Mouse (Mus musculus) midbrain, embryonic 14.5 days (tissue): Measurements from ENCODE around the gene Dpep3. TPM values are rescaled to one million over a fixed set of nuclear protein-coding genes. Genes with fewer than 3 reads are reported as not detected.

ENCODE experiments used
- ATAC-seq: fragments of 200-750 bp; cut with Nextera tagmentation; 2 replicates; pipeline ENCODE4 v1.8.0; 2017; ENCODE audit warnings: moderate number of reproducible peaks, moderate library complexity; ENCODE audit not compliant: low FRiP score, low TSS enrichment
- DNase-seq: peaks from one replicate; pipeline ENCODE4 v3.0.0-alpha.2; 2015
- H3K27ac ChIP-seq: fragments of 300-500 bp; sonication (generic); replicated peaks from 2 replicates; pipeline ENCODE4 v1.5.1; 2014; ENCODE audit warnings: mild to moderate bottlenecking, low read depth, low read length, moderate library complexity
- H3K27me3 ChIP-seq: fragments of 300-500 bp; sonication (generic); 2 replicates; pipeline ENCODE4 v1.6.1; 2014; ENCODE audit warnings: low read length, control low read depth, mixed read lengths; ENCODE audit not compliant: control insufficient read depth, insufficient read depth
- H3K36me3 ChIP-seq: fragments of 300-500 bp; sonication (generic); 2 replicates; pipeline ENCODE4 v1.6.1; 2014; ENCODE audit warnings: low read length, control low read depth; ENCODE audit not compliant: control insufficient read depth, insufficient read depth
- H3K4me1 ChIP-seq: fragments of 300-500 bp; sonication (generic); 2 replicates; pipeline ENCODE4 v1.6.1; 2014; ENCODE audit warnings: mild to moderate bottlenecking, antibody characterized with exemption, low read length, control low read depth; ENCODE audit not compliant: control insufficient read depth, insufficient read depth
- H3K4me2 ChIP-seq: fragments of 300-500 bp; sonication (generic); 2 replicates; pipeline ENCODE4 v1.6.1; 2014; ENCODE audit warnings: mild to moderate bottlenecking, low read length, moderate library complexity
- H3K4me3 ChIP-seq: fragments of 300-500 bp; sonication (generic); replicated peaks from 2 replicates; pipeline ENCODE4 v1.5.1; 2014; ENCODE audit warnings: low read depth, low read length
- H3K9ac ChIP-seq: fragments of 300-500 bp; sonication (generic); replicated peaks from 2 replicates; pipeline ENCODE4 v1.6.1; 2014; ENCODE audit warnings: mild to moderate bottlenecking, low read length, moderate library complexity
- H3K9me3 ChIP-seq: fragments of 300-500 bp; sonication (generic); 2 replicates; pipeline ENCODE4 v1.6.1; 2016; ENCODE audit warnings: low read length, control low read depth, mixed read lengths; ENCODE audit not compliant: control insufficient read depth
- WGBS: fragments of 180-500 bp; shearing (Covaris S2); extraction: QIAGEN DNeasy Blood & Tissue Kit; methylation state at CpG from one replicate; pipeline ENCODE4 v1.1.7; 2014; 5-methylcytosine and 5-hydroxymethylcytosine counted together
- polyA plus RNA-seq: library from polyadenylated mRNA; unstranded; fragments of >200 nt; fragmentation: Nextera tagmentation; extraction: Ambion mirVana; gene quantifications from 2 replicates; pipeline ENCODE4 v1.2.1, GENCODE M21; 2014

Dpep3 gene
- polyA plus RNA-seq, 1 experiment from 2014 or later, result not detected

- Histone ChIP-seq H3K9me3 (no peaks in the 10 kb centered on the region), H3K4me2 (no peak overlapping the region), H3K4me1 (peaks cover 12% of the 10 kb centered on the region), H3K4me3 (no peak overlapping the region), H3K27ac (no peak overlapping the region), H3K36me3 (0 out of 2 replicates have a peak, but pooled peaks cover 2% of the 10 kb centered on the region), H3K9ac (no peak overlapping the region), H3K27me3 (no peaks in the 10 kb centered on the region)
- ATAC-seq, result no peak
- WGBS, result 81% methylated on average over 3 of the region's 3 CpGs
- DNase-seq, result no peak
Measured at GRCm38 (mm10) chr8:106007135-106007534, 27.9 kb upstream of the Dpep3 start.

- H3K27ac ChIP-seq, result no peak overlapping the region
- H3K36me3 ChIP-seq, result 0 out of 2 replicates have a peak, but pooled peaks cover 2% of the 10 kb centered on the region
- H3K9me3 ChIP-seq, result no peaks in the 10 kb centered on the region
- no peak overlapping the region for H3K4me2 ChIP-seq
- DNase-seq (no peak), ATAC-seq (no peak)
- H3K27me3 ChIP-seq, result no peaks in the 10 kb centered on the region
- H3K4me1 ChIP-seq, result peaks cover 8% of the 10 kb centered on the region
- no peak overlapping the region for H3K4me3 ChIP-seq
- no peak overlapping the region for H3K9ac ChIP-seq
- WGBS, result 86% methylated on average over 4 of the region's 4 CpGs
Measured at GRCm38 (mm10) chr8:106006413-106006812, 27.2 kb upstream of the Dpep3 start.

DNA sequence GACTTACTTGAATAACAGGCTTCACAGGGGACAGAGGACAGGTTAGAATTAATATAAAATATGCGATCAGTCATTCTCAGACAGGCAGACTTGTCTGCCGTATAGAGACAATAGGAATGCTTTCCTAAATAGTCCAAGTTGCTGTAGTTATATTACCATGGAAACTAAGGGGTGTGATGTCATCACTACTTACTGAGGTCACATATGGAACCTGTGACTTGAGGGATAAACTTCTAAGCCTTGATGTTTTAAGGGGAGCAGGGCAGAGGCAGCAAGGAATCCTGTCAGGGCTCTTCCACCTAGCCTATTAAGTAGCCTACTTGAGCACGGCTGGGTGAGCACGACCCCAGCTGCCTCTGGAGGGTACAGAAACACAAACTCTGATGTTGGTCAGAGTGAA, 26.6 kb upstream of the Dpep3 start, which contains the start of gene Dpep2nb:
Gene Dpep2nb, minus strand, starts transcription at position 101 of the 400 bp plus-strand sequence.
- H3K27ac ChIP-seq, result no peak within 1 kb of the TSS
- H3K9ac ChIP-seq, result no peak within 1 kb of the TSS
- DNase-seq, result no peak
- H3K36me3 ChIP-seq, result 0 out of 2 replicates have a peak, but pooled peaks cover 2% of the 10 kb centered on the region
- ATAC-seq, result no peak
- WGBS, result 86% methylated on average over 4 of the region's 4 CpGs
- no peaks in the 10 kb centered on the region for H3K9me3 ChIP-seq
- H3K4me1 ChIP-seq, result peaks cover 8% of the 10 kb centered on the region
- H3K4me2 ChIP-seq, result no peak within 1 kb of the TSS
- no peak within 1 kb of the TSS for H3K4me3 ChIP-seq
- H3K27me3 ChIP-seq, result no peaks in the 10 kb centered on the region

DNA sequence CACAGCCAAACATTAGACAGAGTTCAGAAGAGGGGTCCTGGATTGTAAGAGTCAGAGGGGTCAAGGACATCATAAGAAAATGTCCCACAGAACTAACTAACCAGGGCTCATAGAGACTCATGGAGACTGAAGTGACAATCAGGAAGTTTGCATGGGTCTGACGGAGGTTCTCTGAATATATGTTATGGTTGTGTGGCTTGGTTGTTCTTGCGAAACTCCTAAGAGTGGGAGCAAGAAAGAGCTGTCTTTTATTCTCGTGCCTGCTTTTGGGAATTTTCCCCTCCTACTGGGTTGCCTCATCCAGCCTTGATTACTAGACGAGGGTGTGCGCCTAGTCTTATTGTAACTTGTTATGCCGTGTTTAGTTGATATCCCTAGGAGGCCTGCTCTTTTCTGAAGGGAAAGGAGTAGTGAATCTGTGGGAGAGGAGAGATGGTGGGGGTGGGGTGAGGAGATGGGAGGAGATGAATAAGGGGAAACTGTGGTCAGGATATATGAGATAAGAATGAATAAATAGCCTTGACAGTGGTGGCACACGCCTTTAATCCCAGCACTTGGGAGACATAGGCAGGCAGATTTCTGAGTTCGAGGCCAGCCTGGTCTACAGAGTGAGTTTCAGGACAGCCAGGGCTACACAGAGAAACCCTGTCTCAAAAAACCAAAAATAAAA, 25.4 kb upstream of the Dpep3 start:
- Histone ChIP-seq H3K9me3 (no peaks in the 10 kb centered on the region), H3K27me3 (no peaks in the 10 kb centered on the region), H3K4me1 (no peaks in the 10 kb centered on the region), H3K9ac (no peak overlapping the region), H3K4me2 (no peak overlapping the region), H3K27ac (no peak overlapping the region), H3K4me3 (no peak overlapping the region), H3K36me3 (0 out of 2 replicates have a peak, but pooled peaks cover 2% of the 10 kb centered on the region)
- DNase-seq (no peak), ATAC-seq (no peak)
- 79% methylated on average over 8 of the region's 8 CpGs for WGBS

- no peaks in the 10 kb centered on the region for H3K27me3 ChIP-seq
- DNase-seq, result no peak
- WGBS, result 80% methylated on average over 4 of the region's 4 CpGs
- H3K9me3 ChIP-seq, result no peaks in the 10 kb centered on the region
- H3K9ac ChIP-seq, result no peak overlapping the region
- H3K4me3 ChIP-seq, result no peak overlapping the region
- no peaks in the 10 kb centered on the region for H3K4me1 ChIP-seq
- H3K36me3 ChIP-seq, result no peaks in the 10 kb centered on the region
- ATAC-seq, result no peak
- no peak overlapping the region for H3K4me2 ChIP-seq
- H3K27ac ChIP-seq, result no peak overlapping the region
Measured at GRCm38 (mm10) chr8:106001908-106002307, 22.7 kb upstream of the Dpep3 start.

DNA sequence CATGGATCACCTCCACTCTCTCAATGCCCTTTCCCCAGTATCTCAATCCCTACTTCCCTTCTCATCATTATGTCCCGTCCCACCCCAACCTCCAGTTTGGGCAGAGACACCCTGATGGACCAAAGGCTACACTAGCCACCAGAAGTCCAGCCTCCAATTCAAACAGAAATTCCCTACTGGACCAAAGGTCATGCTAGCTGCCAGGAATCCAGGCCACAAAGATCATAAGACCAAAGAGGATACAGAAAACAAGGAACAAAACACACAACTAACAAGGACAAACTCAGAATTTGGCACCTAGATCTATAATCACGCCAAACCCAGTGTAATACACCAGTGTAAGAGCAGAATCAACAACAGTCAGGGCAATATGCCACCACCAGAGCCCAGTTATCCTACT, 19.7 kb upstream of the Dpep3 start:
- H3K27me3 ChIP-seq, result no peaks in the 10 kb centered on the region
- H3K4me3 ChIP-seq, result no peak overlapping the region
- DNase-seq (no peak), ATAC-seq (no peak)
- no peaks in the 10 kb centered on the region for H3K9me3 ChIP-seq
- H3K4me2 ChIP-seq, result no peak overlapping the region
- no peaks in the 10 kb centered on the region for H3K4me1 ChIP-seq
- no peak overlapping the region for H3K27ac ChIP-seq
- no peak overlapping the region for H3K9ac ChIP-seq
- WGBS, result 83% methylated on average over 2 of the region's 2 CpGs
- H3K36me3 ChIP-seq, result no peaks in the 10 kb centered on the region

DNA sequence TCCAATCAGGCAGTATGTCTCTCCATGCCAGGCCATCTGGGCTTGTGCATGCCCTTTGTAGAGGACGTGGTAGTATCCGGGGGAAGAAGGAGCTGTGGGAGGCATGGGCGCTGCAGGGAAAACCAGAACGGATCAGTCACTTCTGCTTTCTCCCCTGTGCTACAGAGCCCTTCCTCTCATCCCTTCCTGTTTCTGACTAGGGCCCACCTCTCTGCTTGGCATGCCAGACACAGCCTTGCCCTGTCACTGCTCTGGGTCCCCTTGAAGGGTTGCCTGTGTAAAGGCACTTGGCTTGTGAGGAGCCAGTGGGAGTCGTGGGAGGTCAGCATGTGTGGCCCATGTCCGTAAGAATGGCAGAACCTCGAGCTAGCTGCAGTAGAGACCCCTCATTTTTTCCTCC, 17.1 kb upstream of the Dpep3 start:
- Histone ChIP-seq H3K4me1 (no peaks in the 10 kb centered on the region), H3K9me3 (no peaks in the 10 kb centered on the region), H3K9ac (no peak overlapping the region), H3K27me3 (no peaks in the 10 kb centered on the region), H3K4me3 (no peak overlapping the region), H3K36me3 (no peaks in the 10 kb centered on the region), H3K27ac (no peak overlapping the region), H3K4me2 (no peak overlapping the region)
- ATAC-seq, result no peak
- DNase-seq, result no peak
- 84% methylated on average over 6 of the region's 7 CpGs for WGBS

DNA sequence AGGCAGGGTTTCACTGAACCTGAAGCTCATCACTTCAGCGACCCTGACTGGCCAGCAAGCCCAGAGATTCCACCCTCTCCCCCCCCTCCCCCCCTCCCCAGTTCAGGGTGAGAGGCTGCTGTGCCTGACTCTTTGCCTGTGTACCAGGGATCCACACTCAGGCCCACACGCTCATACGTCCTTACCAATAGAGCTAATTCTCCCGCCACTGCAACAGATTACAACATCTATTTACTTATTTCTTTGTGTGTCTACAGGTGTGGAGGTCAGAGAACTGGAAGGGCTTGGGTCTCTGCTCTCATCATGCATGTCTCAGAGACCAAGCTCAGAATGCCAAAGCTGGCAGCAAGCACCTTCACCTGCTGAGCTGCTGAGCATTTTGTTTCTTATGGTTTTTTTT, 14.0 kb upstream of the Dpep3 start:
- DNase-seq, result no peak
- 61% methylated on average over 4 of the region's 4 CpGs for WGBS
- Histone ChIP-seq H3K36me3 (no peaks in the 10 kb centered on the region), H3K4me3 (no peak overlapping the region), H3K4me1 (no peaks in the 10 kb centered on the region), H3K27me3 (no peaks in the 10 kb centered on the region), H3K9ac (no peak overlapping the region), H3K4me2 (no peak overlapping the region), H3K9me3 (no peaks in the 10 kb centered on the region), H3K27ac (no peak overlapping the region)
- no peak for ATAC-seq

- Histone ChIP-seq H3K27me3 (no peaks in the 10 kb centered on the region), H3K4me3 (no peak overlapping the region), H3K4me2 (no peak overlapping the region), H3K9me3 (no peaks in the 10 kb centered on the region), H3K4me1 (no peaks in the 10 kb centered on the region), H3K9ac (no peak overlapping the region), H3K27ac (no peak overlapping the region), H3K36me3 (no peaks in the 10 kb centered on the region)
- ATAC-seq, result no peak
- WGBS, result 84% methylated on average over 5 of the region's 5 CpGs
- no peak for DNase-seq
Measured at GRCm38 (mm10) chr8:105992499-105992898, 13.3 kb upstream of the Dpep3 start.
